Mouse (Mus musculus): ENCODE measurements around the gene Ap4s1. TPM values are rescaled to one million over a fixed set of nuclear protein-coding genes. Genes with fewer than 3 reads are reported as not detected.
A peak's percentile ranks its signal among the peaks of the same experiment; 100 is the strongest.

Ap4s1 gene
- polyA plus RNA-seq, 1 experiment from 2014 or later, result 58.2 TPM

DNA sequence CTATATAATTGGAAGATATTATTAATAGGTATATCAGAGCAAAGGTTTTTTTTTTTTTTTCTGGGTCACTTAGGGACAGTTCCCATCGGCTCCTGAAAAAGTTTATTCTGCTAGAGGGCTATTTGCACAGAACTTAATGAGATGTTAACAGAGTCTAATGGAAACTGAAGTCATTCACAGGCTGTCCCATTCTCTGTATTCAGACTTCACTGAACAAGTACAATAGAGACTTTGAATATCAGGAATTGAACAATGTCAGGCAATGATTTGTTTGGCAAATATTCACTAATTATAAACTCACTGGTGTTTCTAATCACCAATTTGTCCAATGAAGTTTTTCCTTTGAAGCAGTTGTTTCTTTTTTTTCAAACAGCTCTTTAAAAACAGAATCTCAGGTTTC is 46.0 kb downstream of the Ap4s1 start:
- 9% methylated on average over 1 of the region's 1 CpGs for WGBS
- no peak overlapping the region for H3K27ac ChIP-seq (replicated peaks)
- H3K4me2 ChIP-seq, result no peak overlapping the region
- H3K9me3 ChIP-seq (replicated peaks), result no peaks in the 10 kb centered on the region
- H3K4me1 ChIP-seq, result 0 out of 2 replicates have a peak, but pooled peaks cover 7% of the 10 kb centered on the region
- H3K27me3 ChIP-seq (replicated peaks), result no peaks in the 10 kb centered on the region
- H3K4me3 ChIP-seq (replicated peaks), result no peak overlapping the region
- peaks cover 7% of the 10 kb centered on the region; the same call in 1 of the 2 replicates for H3K36me3 ChIP-seq
- ATAC-seq (ENCODE audit: low FRiP score), result no peak
- H3K9ac ChIP-seq (replicated peaks), result no peak overlapping the region

DNA sequence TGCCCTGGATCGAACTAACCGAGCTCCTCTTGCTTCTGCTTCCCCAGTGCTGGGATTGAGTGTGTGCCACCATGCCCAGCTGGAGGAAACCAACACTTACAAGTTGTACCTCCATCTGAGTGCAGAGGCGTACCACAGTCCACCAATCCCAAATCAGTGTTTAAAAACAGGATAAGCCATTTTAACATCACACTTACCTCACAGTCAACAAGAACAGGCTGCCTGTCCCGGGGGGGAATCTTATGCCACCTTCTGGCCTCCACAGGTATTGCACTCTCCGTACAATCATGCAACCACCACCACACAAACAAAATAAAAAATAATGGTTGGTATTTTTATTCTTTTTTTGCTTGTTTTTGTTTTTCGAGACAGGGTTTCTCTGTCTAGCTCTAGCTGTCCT is 50.9 kb downstream of the Ap4s1 start:
- Histone ChIP-seq H3K4me2 (no peak overlapping the region), H3K4me1 (no peaks in the 10 kb centered on the region), H3K9ac (replicated peaks) (no peak overlapping the region), H3K36me3 (peaks cover 40% of the 10 kb centered on the region), H3K27ac (replicated peaks) (no peak overlapping the region), H3K4me3 (replicated peaks) (no peak overlapping the region), H3K27me3 (replicated peaks) (no peaks in the 10 kb centered on the region), H3K9me3 (replicated peaks) (no peaks in the 10 kb centered on the region)
- no peak for ATAC-seq (ENCODE audit: low FRiP score)
- 86% methylated on average over 6 of the region's 6 CpGs for WGBS

DNA sequence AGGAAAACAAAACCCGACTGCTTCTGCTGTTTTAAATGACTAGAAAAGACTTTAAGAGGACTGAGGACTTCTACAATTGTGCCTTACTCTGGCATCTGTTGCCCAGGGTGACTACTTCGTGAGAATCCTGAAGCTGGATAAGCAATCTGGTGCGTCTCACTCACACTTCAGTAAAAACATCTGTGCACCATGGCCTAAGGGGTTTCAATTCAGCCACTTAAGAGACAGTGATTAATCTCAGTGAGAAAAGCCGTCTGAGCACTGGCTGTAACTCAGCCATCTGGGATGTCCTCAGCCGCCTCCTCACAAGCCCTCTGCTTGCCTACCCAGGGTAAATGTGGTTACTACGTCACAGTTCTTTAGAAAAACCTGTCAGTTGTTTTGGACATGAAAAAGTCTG is 54.1 kb downstream of the Ap4s1 start:
- Histone ChIP-seq H3K4me1 (no peaks in the 10 kb centered on the region), H3K27me3 (replicated peaks) (no peaks in the 10 kb centered on the region), H3K36me3 (peaks cover 62% of the 10 kb centered on the region), H3K27ac (replicated peaks) (no peak overlapping the region), H3K4me2 (no peak overlapping the region), H3K4me3 (replicated peaks) (no peak overlapping the region), H3K9me3 (replicated peaks) (no peaks in the 10 kb centered on the region), H3K9ac (replicated peaks) (no peak overlapping the region)
- peak; percentile 57; the same call in 1 of the 2 replicates for ATAC-seq (ENCODE audit: low FRiP score)
- 21% methylated on average over 6 of the region's 6 CpGs for WGBS

DNA sequence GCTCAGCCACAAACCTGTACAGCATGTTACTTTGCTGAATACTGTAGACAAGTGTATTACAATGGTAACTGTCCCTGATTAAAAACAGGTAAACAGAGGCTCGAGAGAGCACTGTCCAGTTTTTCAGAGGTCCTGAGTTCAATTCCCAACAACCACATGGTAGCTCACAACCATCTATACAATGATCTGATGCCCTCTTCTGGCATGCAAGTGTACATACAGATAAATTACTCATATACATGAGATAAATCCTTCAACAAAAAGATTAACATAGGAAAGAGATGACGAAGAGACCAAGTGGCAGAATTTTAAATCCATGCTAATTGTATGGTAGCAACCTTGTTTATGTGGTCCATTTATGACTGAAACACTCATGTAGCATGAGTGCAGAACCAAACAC is 56.5 kb downstream of the Ap4s1 start:
- no peak overlapping the region for H3K9ac ChIP-seq (replicated peaks)
- H3K36me3 ChIP-seq, result peaks cover 77% of the 10 kb centered on the region
- no peaks in the 10 kb centered on the region for H3K27me3 ChIP-seq (replicated peaks)
- no peaks in the 10 kb centered on the region for H3K4me1 ChIP-seq
- H3K9me3 ChIP-seq (replicated peaks), result no peaks in the 10 kb centered on the region
- H3K4me2 ChIP-seq, result no peak overlapping the region
- no peak overlapping the region for H3K4me3 ChIP-seq (replicated peaks)
- ATAC-seq (ENCODE audit: low FRiP score), result no peak
- WGBS, result 93% methylated on average over 2 of the region's 2 CpGs
- H3K27ac ChIP-seq (replicated peaks), result no peak overlapping the region

DNA sequence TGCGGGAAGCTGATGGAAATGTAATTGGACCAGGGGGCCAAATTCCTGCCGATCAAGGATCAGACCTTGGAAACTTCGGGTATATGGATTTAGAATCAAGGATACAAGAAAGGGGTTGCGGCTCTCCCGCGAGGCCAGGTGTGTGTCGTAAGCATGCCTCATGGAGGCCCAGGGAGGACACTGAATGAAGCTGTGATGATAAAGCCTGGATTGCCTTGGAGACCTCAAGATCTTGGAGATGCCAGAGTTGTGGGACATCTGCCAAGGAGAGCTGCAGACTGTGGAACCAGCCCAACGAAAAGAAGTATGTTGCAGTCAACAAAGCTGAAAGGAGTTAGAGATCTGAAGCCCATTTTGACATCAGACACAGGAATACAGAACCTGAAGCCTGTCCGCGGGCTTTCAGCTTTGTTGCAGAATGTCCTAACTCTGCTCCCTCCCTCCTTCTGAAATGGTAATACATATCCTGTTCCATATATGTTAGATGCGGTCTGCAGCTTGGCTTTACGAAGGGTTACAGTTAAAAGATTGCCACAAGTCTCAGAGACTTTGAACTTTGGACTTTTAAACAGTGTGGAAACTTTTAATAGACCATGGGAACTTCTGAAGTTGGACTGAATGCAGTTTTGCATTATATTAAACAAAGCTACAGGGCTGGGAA is 65.2 kb downstream of the Ap4s1 start:
- Histone ChIP-seq H3K4me2 (no peak overlapping the region), H3K9ac (replicated peaks) (no peak overlapping the region), H3K4me1 (no peaks in the 10 kb centered on the region), H3K4me3 (replicated peaks) (no peak overlapping the region), H3K27me3 (replicated peaks) (no peaks in the 10 kb centered on the region), H3K36me3 (peaks cover 62% of the 10 kb centered on the region), H3K27ac (replicated peaks) (no peak overlapping the region), H3K9me3 (replicated peaks) (no peaks in the 10 kb centered on the region)
- 97% methylated on average over 12 of the region's 12 CpGs for WGBS
- ATAC-seq (ENCODE audit: low FRiP score), result no peak

DNA sequence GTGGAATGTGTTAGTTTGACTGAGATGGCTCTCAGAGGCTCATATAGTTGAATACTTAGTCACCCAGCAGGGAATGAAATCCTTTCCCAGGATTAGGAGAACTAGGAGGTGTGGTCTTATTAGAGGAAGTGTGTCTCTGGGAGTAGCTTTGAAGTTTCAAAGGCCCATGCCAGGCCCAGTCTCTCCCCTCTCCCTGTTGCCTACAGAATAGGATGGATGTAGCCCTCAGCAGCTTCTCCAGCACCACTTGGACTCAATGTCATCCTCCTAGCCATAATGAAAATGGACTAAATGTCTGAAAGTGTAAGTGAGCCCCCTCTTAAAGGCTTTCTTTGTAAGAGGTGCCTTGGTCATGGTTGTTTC is 65.7 kb downstream of the Ap4s1 start:
- Histone ChIP-seq H3K9me3 (replicated peaks) (no peaks in the 10 kb centered on the region), H3K9ac (replicated peaks) (no peak overlapping the region), H3K36me3 (peaks cover 57% of the 10 kb centered on the region), H3K4me3 (replicated peaks) (no peak overlapping the region), H3K4me1 (no peaks in the 10 kb centered on the region), H3K27ac (replicated peaks) (no peak overlapping the region), H3K4me2 (no peak overlapping the region), H3K27me3 (replicated peaks) (no peaks in the 10 kb centered on the region)
- no peak for ATAC-seq (ENCODE audit: low FRiP score)

DNA sequence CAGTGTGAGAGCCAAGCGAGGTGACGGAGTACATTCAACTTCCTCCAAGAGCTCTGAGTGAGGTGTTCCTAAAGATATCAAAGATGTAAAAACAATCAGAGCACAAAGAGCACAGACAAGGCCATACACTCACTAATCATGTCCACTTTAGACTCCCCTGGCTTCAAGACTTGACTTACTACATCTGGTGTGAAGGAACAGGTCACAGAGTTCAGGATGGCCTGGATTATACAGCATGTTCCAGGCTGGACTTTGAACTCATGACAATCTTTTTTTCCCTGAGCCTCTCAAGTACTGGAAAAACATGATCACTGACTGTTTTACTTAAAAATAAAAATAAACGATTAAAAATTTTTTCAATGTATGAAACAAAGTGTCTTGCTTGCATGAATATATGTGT is 68.5 kb downstream of the Ap4s1 start:
- Histone ChIP-seq H3K4me3 (replicated peaks) (no peak overlapping the region), H3K27ac (replicated peaks) (no peak overlapping the region), H3K9ac (replicated peaks) (no peak overlapping the region), H3K4me2 (no peak overlapping the region), H3K4me1 (no peaks in the 10 kb centered on the region), H3K27me3 (replicated peaks) (no peaks in the 10 kb centered on the region), H3K36me3 (peaks cover 61% of the 10 kb centered on the region), H3K9me3 (replicated peaks) (no peaks in the 10 kb centered on the region)
- 93% methylated on average over 3 of the region's 3 CpGs for WGBS
- ATAC-seq (ENCODE audit: low FRiP score), result no peak

DNA sequence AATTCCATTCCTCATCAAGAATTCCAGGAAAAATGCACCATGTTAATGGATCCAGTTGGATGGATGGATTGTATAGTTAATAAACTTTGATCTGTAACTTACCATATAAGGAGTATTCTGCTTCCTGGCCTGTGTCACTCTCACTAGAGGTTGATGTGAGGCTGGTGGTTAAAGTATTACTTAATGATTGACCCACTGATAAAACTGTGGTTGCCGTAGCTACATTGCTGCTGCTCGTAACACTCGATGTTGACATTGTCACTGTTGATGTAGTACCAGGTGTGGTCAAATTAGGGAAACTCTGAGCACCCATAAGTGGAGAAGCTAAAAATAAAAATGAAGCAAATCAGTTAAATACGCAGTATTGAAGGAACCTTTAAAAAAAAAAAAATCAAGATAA is 76.6 kb downstream of the Ap4s1 start:
- peaks cover 55% of the 10 kb centered on the region for H3K36me3 ChIP-seq
- H3K4me1 ChIP-seq, result no peaks in the 10 kb centered on the region
- no peak overlapping the region for H3K4me2 ChIP-seq
- H3K4me3 ChIP-seq (replicated peaks), result no peak overlapping the region
- H3K9me3 ChIP-seq (replicated peaks), result no peaks in the 10 kb centered on the region
- no peak overlapping the region for H3K9ac ChIP-seq (replicated peaks)
- no peak for ATAC-seq (ENCODE audit: low FRiP score)
- H3K27ac ChIP-seq (replicated peaks), result no peak overlapping the region
- no peaks in the 10 kb centered on the region for H3K27me3 ChIP-seq (replicated peaks)
- WGBS, result 94% methylated on average over 4 of the region's 4 CpGs

DNA sequence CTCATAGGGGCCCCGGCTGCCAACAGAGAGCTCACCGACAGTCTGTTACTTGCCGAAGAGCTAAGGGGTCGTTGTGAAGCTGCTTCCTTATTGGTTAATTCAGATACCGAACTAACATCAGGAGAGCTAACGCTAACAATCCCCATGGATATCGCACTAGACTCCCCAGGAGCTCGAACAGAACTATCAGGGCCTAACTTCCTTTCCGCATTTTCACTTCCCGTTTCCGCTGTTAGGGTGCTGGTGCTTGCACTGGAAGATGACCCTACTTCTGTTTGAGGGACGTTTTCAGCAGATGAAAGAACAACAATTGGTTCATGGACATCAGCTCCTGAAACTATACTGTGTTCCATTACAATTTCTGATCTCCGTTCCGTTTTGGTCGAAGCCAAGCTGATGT is 77.9 kb downstream of the Ap4s1 start:
- ATAC-seq (ENCODE audit: low FRiP score), result no peak

DNA sequence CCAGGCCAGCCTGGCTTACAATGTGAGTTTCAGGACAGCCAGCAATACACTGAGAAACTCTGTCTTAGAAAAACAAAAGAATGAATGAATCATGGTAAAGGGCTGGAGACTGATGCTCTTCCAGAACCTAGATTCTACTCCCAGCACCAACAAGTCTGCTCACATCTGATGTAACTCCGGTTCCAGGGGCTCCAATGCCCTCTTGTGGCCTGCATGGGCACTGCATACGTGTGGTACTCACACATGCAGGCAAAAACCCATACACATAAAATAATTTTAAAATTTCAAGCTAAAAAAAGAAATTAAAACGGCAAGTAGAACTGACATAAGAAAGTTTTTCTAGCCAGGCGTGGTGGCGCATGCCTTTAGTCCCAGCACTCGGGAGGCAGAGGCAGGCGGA is 94.0 kb downstream of the Ap4s1 start:
- Histone ChIP-seq H3K9me3 (replicated peaks) (no peaks in the 10 kb centered on the region), H3K36me3 (peaks cover 68% of the 10 kb centered on the region), H3K4me1 (no peaks in the 10 kb centered on the region), H3K27me3 (replicated peaks) (no peaks in the 10 kb centered on the region), H3K4me3 (replicated peaks) (no peak overlapping the region), H3K27ac (replicated peaks) (no peak overlapping the region), H3K9ac (replicated peaks) (no peak overlapping the region), H3K4me2 (no peak overlapping the region)
- ATAC-seq (ENCODE audit: low FRiP score), result no peak
- 93% methylated on average over 7 of the region's 7 CpGs for WGBS

More for the DNA sequence above, 77.9 kb downstream of the Ap4s1 start:
- peaks cover 50% of the 10 kb centered on the region for H3K36me3 ChIP-seq
- H3K4me1 ChIP-seq, result no peaks in the 10 kb centered on the region
- WGBS, result 96% methylated on average over 15 of the region's 15 CpGs
- no peak overlapping the region for H3K9ac ChIP-seq (replicated peaks)
- H3K27me3 ChIP-seq (replicated peaks), result no peaks in the 10 kb centered on the region
- H3K9me3 ChIP-seq (replicated peaks), result no peaks in the 10 kb centered on the region
- H3K4me3 ChIP-seq (replicated peaks), result no peak overlapping the region
- H3K4me2 ChIP-seq, result no peak overlapping the region
- H3K27ac ChIP-seq (replicated peaks), result no peak overlapping the region
